Mouse (Mus musculus) gonadal fat pad, adult 2 months (tissue): Measurements from ENCODE around the gene Zfp280c. TPM values are rescaled to one million over a fixed set of nuclear protein-coding genes. Genes with fewer than 3 reads are reported as not detected.

Experiments used
- DNase-seq: peaks from one replicate; pipeline ENCODE4 v3.0.0-alpha.2; 2012; ENCODE audit warnings: low read depth
- polyA plus RNA-seq: library from polyadenylated mRNA; depleted of rRNA; stranded (reverse); fragments of >200 nt; gene quantifications from 2 replicates; pipeline ENCODE4 v1.2.3, GENCODE M21; 2012; rRNA removed

The Zfp280c gene
- polyA plus RNA-seq = 4.1 and 5.1 TPM in 2 replicates

- peak; percentile 22 for DNase-seq
These were observed at the start of gene Zfp280c for GRCm38 (mm10) chrX:48594099-48594760. Gene Zfp280c (minus strand): TSS chrX:48594504.

GRCm38 (mm10) chrX:48637032-48637431 lies 42.7 kb upstream of the Zfp280c start:
- DNase-seq = no peak

GRCm38 (mm10) chrX:48624054-48624420 lies 29.7 kb upstream of the Zfp280c start:
- DNase-seq = no peak

- peak; percentile 36 for DNase-seq
These were observed 29.2 kb upstream of the Zfp280c start, which contains the start of gene Slc25a14 for GRCm38 (mm10) chrX:48623379-48624053. Gene Slc25a14 (plus strand): TSS chrX:48623413.

- no peak for DNase-seq
These were observed 28.7 kb upstream of the Zfp280c start for GRCm38 (mm10) chrX:48623049-48623378.

- DNase-seq = no peak
These were observed 10.6 kb upstream of the Zfp280c start for GRCm38 (mm10) chrX:48604872-48605271.

- no peak for DNase-seq
These were observed 2.6 kb upstream of the Zfp280c start for GRCm38 (mm10) chrX:48596906-48597305.

GRCm38 (mm10) chrX:48596053-48596452 lies 1.7 kb upstream of the Zfp280c start:
- no peak for DNase-seq

- no peak for DNase-seq
These were observed 594 bp downstream of the Zfp280c start for GRCm38 (mm10) chrX:48593721-48594098.

- no peak for DNase-seq
These were observed 11.0 kb downstream of the Zfp280c start for GRCm38 (mm10) chrX:48583332-48583731.

GRCm38 (mm10) chrX:48532175-48532574 lies 62.1 kb downstream of the Zfp280c start:
- DNase-seq = no peak

GRCm38 (mm10) chrX:48526435-48526834 lies 67.9 kb downstream of the Zfp280c start:
- no peak for DNase-seq

GRCm38 (mm10) chrX:48525866-48526265 lies 68.4 kb downstream of the Zfp280c start:
- DNase-seq = no peak

- no peak for DNase-seq
These were observed 69.0 kb downstream of the Zfp280c start for GRCm38 (mm10) chrX:48525332-48525731.

GRCm38 (mm10) chrX:48523512-48523911 lies 70.8 kb downstream of the Zfp280c start:
- no peak for DNase-seq

GRCm38 (mm10) chrX:48521651-48522050 lies 72.7 kb downstream of the Zfp280c start:
- DNase-seq = no peak

- DNase-seq = no peak
These were observed 74.7 kb downstream of the Zfp280c start for GRCm38 (mm10) chrX:48519549-48520085.

- no peak for DNase-seq
These were observed 75.3 kb downstream of the Zfp280c start, which contains the start of gene Rab33a for GRCm38 (mm10) chrX:48518808-48519548. Gene Rab33a (plus strand): TSS chrX:48519285.

GRCm38 (mm10) chrX:48518211-48518807 lies 76.0 kb downstream of the Zfp280c start:
- DNase-seq = no peak

GRCm38 (mm10) chrX:48513824-48514223 lies 80.5 kb downstream of the Zfp280c start:
- no peak for DNase-seq

- peak; percentile 36 for DNase-seq
These were observed 81.0 kb downstream of the Zfp280c start, which contains the start of gene Aifm1 for GRCm38 (mm10) chrX:48513166-48513807. Gene Aifm1 (minus strand): TSS chrX:48513563.
